In genomic region chr11:106381883-106382282, GRCm38 (mm10) we compare ENCODE assay signal across 9 mouse cellular contexts. TPM values are rescaled to one million over a fixed set of nuclear protein-coding genes. Genes with fewer than 3 reads are reported as not detected.
DNase-seq lines count a peak whose midpoint lies in the region; ATAC-seq lines count a peak whose summit lies in the region.
"Had no signal": no experiment of that assay in that cellular context is flagged by ENCODE, and none has a peak within 500 bp of the region (broad histone marks: within the 10 kb centered on the region; RNA-seq: fewer than 3 reads in every experiment).

No protein-coding gene starts in this region.

- no peak overlapping the region for H3K9ac ChIP-seq in neural tube, embryonic 12.5 days
- peak overlapping the region; percentile 70; the same call in 1 of the 2 replicates for H3K9ac ChIP-seq in heart, embryonic 11.5 days (ENCODE audit: low read depth, low read length)
- no peak overlapping the region for H3K9ac ChIP-seq in limb, embryonic 12.5 days (replicated peaks)
- H3K9ac ChIP-seq in stomach, embryonic 14.5 days (replicated peaks; ENCODE audit: low read depth, low read length) = no peak overlapping the region

- H3K4me3 ChIP-seq in neural tube, embryonic 12.5 days = no peak overlapping the region
- peak overlapping the region; percentile 36 for H3K4me3 ChIP-seq in heart, embryonic 11.5 days (ENCODE audit: low read depth, low read length)
- peak overlapping the region; percentile 11; the same call in 1 of the 2 replicates for H3K4me3 ChIP-seq in limb, embryonic 12.5 days (replicated peaks)
- H3K4me3 ChIP-seq in stomach, embryonic 14.5 days (ENCODE audit: low read depth, low read length) = peak overlapping the region; percentile 9; the same call in 1 of the 2 replicates

- H3K4me2 ChIP-seq in neural tube, embryonic 12.5 days (replicated peaks) = no peak overlapping the region
- peak overlapping the region; percentile 54 for H3K4me2 ChIP-seq in heart, embryonic 11.5 days
- H3K4me2 ChIP-seq in limb, embryonic 12.5 days = no peak overlapping the region
- no peak overlapping the region for H3K4me2 ChIP-seq in stomach, embryonic 14.5 days (replicated peaks; ENCODE audit: low read depth, low read length)

- no peaks in the 10 kb centered on the region for H3K36me3 ChIP-seq in neural tube, embryonic 12.5 days
- H3K36me3 ChIP-seq in heart, embryonic 11.5 days (ENCODE audit: control insufficient read depth, insufficient read depth, low read length) = no peaks in the 10 kb centered on the region
- H3K36me3 ChIP-seq in limb, embryonic 12.5 days = no peaks in the 10 kb centered on the region
- H3K36me3 ChIP-seq in stomach, embryonic 14.5 days (ENCODE audit: control insufficient read depth, insufficient read depth, low read length) = no peaks in the 10 kb centered on the region

- no peak for ATAC-seq in neural tube, embryonic 12.5 days (ENCODE audit: low FRiP score, low read depth)
- ATAC-seq in heart, embryonic 11.5 days (replicated peaks; ENCODE audit: insufficient number of reproducible peaks, low FRiP score, low TSS enrichment) = no peak
- ATAC-seq in limb, embryonic 12.5 days (ENCODE audit: insufficient number of reproducible peaks, insufficient read depth, low FRiP score, low TSS enrichment, low read depth) = no peak
- ATAC-seq in stomach, embryonic 14.5 days (ENCODE audit: insufficient number of reproducible peaks, insufficient read depth, low FRiP score, low read depth) = no peak
- ATAC-seq: Patski had no signal

- 0 out of 2 replicates have a peak overlapping the region, but pooled peaks have one; percentile 3 for H3K27ac ChIP-seq in neural tube, embryonic 12.5 days
- H3K27ac ChIP-seq in heart, embryonic 11.5 days (ENCODE audit: low read depth, low read length) = peak overlapping the region; percentile 92
- H3K27ac ChIP-seq in limb, embryonic 12.5 days = 0 out of 2 replicates have a peak overlapping the region, but pooled peaks have one; percentile 1
- peak overlapping the region; percentile 0; the same call in 1 of the 2 replicates for H3K27ac ChIP-seq in stomach, embryonic 14.5 days (ENCODE audit: low read length)

- no peak for DNase-seq in neural tube, embryonic 10.5 days (ENCODE audit: extremely low spot score, low spot score)
- no peak for DNase-seq in right cerebral cortex, postnatal 25 days
- no peak for DNase-seq in left cerebral cortex, adult 9 months (ENCODE audit: low spot score in 2 of 2)
- no peak for DNase-seq in cerebellum, adult 11-12 months

- no peaks in the 10 kb centered on the region for H3K27me3 ChIP-seq in neural tube, embryonic 12.5 days (replicated peaks)
- no peaks in the 10 kb centered on the region for H3K27me3 ChIP-seq in heart, embryonic 11.5 days (ENCODE audit: control insufficient read depth, insufficient read depth, low read length)
- H3K27me3 ChIP-seq in limb, embryonic 12.5 days = 0 out of 2 replicates have a peak, but pooled peaks cover 3% of the 10 kb centered on the region
- no peaks in the 10 kb centered on the region for H3K27me3 ChIP-seq in stomach, embryonic 14.5 days (ENCODE audit: control insufficient read depth, insufficient read depth, low read length)

- no peaks in the 10 kb centered on the region for H3K4me1 ChIP-seq in neural tube, embryonic 12.5 days
- peaks cover 6% of the 10 kb centered on the region; the same call in 1 of the 2 replicates for H3K4me1 ChIP-seq in heart, embryonic 11.5 days (ENCODE audit: control insufficient read depth, insufficient read depth, low read length)
- H3K4me1 ChIP-seq in limb, embryonic 12.5 days (replicated peaks) = no peaks in the 10 kb centered on the region
- H3K4me1 ChIP-seq in stomach, embryonic 14.5 days (ENCODE audit: control insufficient read depth, insufficient read depth, low read length) = no peaks in the 10 kb centered on the region

- no peaks in the 10 kb centered on the region for H3K9me3 ChIP-seq in neural tube, embryonic 12.5 days
- H3K9me3 ChIP-seq in heart, embryonic 11.5 days (replicated peaks; ENCODE audit: control insufficient read depth, low read length) = no peaks in the 10 kb centered on the region
- H3K9me3 ChIP-seq in limb, embryonic 12.5 days = no peaks in the 10 kb centered on the region
- H3K9me3 ChIP-seq in stomach, embryonic 14.5 days (ENCODE audit: control insufficient read depth, low read depth, low read length) = no peaks in the 10 kb centered on the region

- WGBS in neural tube, embryonic 12.5 days = 87% methylated on average over 7 of the region's 7 CpGs
- 64% methylated on average over 7 of the region's 7 CpGs for WGBS in heart, embryonic 11.5 days (ENCODE audit: insufficient replicate concordance)
- 88% methylated on average over 7 of the region's 7 CpGs for WGBS in limb, embryonic 12.5 days
- WGBS in stomach, embryonic 14.5 days = 77% methylated on average over 7 of the region's 7 CpGs

RNA-seq across cellular contexts. Expression of gene Icam2, which starts 6.0 kb away (rescaled TPM):
- 15.6 and 16.6 TPM in 2 replicates for polyA plus RNA-seq in neural tube, embryonic 12.5 days (2016; fragmentation: Nextera tagmentation; extraction: Ambion mirVana)
- polyA plus RNA-seq in heart, embryonic 11.5 days (2014; fragmentation: Nextera tagmentation; extraction: Ambion mirVana) = 73.2 and 76.2 TPM in 2 replicates
- 17.8 and 27.9 TPM in 2 replicates for polyA plus RNA-seq in limb, embryonic 12.5 days (2016; fragmentation: Nextera tagmentation; extraction: Ambion mirVana)
- polyA plus RNA-seq in stomach, embryonic 14.5 days (2014; fragmentation: Nextera tagmentation; extraction: Ambion mirVana) = 43.3 and 43.4 TPM in 2 replicates
- polyA plus RNA-seq: Patski had no signal

RNA-seq across cellular contexts. Expression of gene Prr29, which starts 16.6 kb away (rescaled TPM):
- not detected in 2 replicates for polyA plus RNA-seq in neural tube, embryonic 12.5 days (2016; fragmentation: Nextera tagmentation; extraction: Ambion mirVana)
- polyA plus RNA-seq in heart, embryonic 11.5 days (2014; fragmentation: Nextera tagmentation; extraction: Ambion mirVana) = 0.14 TPM in 1 of 2 replicates, not detected in the other
- not detected in 2 replicates for polyA plus RNA-seq in limb, embryonic 12.5 days (2016; fragmentation: Nextera tagmentation; extraction: Ambion mirVana)
- polyA plus RNA-seq in stomach, embryonic 14.5 days (2014; fragmentation: Nextera tagmentation; extraction: Ambion mirVana) = 0.49 and 0.77 TPM in 2 replicates
- polyA plus RNA-seq: Patski had no signal

RNA-seq across cellular contexts. Expression of gene Scn4a, which starts 28.8 kb away (rescaled TPM):
- 0.03 and 0.13 TPM in 2 replicates for polyA plus RNA-seq in neural tube, embryonic 12.5 days (2016; fragmentation: Nextera tagmentation; extraction: Ambion mirVana)
- 0.07 and 0.38 TPM in 2 replicates for polyA plus RNA-seq in heart, embryonic 11.5 days (2014; fragmentation: Nextera tagmentation; extraction: Ambion mirVana)
- polyA plus RNA-seq in limb, embryonic 12.5 days (2016; fragmentation: Nextera tagmentation; extraction: Ambion mirVana) = 0.25 and 0.51 TPM in 2 replicates
- 0.13 TPM in 1 of 2 replicates, not detected in the other for polyA plus RNA-seq in stomach, embryonic 14.5 days (2014; fragmentation: Nextera tagmentation; extraction: Ambion mirVana)

Comparison
In these comparisons a context has a peak if more than half of its experiments do, and no peak if none do; other contexts are left out.
1. H3K27ac ChIP-seq: peak in every context shown above with its lines; median percentile 92 in heart, embryonic 11.5 days; 3 in neural tube, embryonic 12.5 days; 1 in limb, embryonic 12.5 days; 0 in stomach, embryonic 14.5 days.